In the genomic region with DNA sequence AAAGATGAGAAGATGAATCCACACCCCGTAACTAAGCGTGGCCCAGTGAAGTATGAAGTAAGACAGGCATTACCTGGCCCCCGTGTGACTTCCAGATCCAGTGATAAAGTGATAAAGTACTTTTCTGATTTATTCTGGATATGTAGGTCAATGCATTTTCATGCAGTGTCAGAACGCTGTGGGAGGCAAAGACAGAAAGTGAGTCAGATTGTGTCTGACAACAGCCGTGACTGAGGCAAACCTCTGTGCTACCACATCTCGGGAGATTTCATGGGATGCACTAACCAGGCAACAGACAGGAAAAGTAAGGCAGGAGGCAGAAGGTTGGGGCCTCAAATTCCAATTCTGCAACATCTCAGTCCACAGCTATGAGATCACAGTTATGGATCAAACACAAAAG, we compare ENCODE assay signal across 20 mouse cellular contexts. TPM values are rescaled to one million over a fixed set of nuclear protein-coding genes. Genes with fewer than 3 reads are reported as not detected.
"Had no signal": no experiment of that assay in that cellular context is flagged by ENCODE, and none has a peak within 500 bp of the region (broad histone marks: within the 10 kb centered on the region; RNA-seq: fewer than 3 reads in every experiment).

No protein-coding gene starts in this region.

- DNase-seq: gastrocnemius, adult 2 months; gastrocnemius, postnatal 10 days; gastrocnemius, postnatal 25 days; heart, adult 18-20 months; heart, postnatal 10 days; heart, postnatal 4 days; kidney, adult 18-20 months; kidney, adult 8-10 months; kidney, postnatal 10 days; kidney, postnatal 25 days; kidney, postnatal 4 days; liver; liver, embryonic 13.5 days had no signal

- ATAC-seq: inflammation-experienced regulatory T-cells, adult 6 months; intestine, embryonic 15.5 days; intestine, postnatal 0 days had no signal

RNA-seq across cellular contexts. Expression of gene Vax1, which starts 24.8 kb away (rescaled TPM):
- total RNA-seq: gastrocnemius, adult 2 months; gastrocnemius, postnatal 10 days; gastrocnemius, postnatal 25 days; gastrocnemius, postnatal 4 days; granulocyte monocyte progenitor cell, adult 5-6 weeks; heart, adult 18-20 months; heart, adult 8-10 months; heart, postnatal 10 days; heart, postnatal 25 days; heart, postnatal 4 days had no signal
